Mouse (Mus musculus): ENCODE results near the gene Fam173a. TPM values are rescaled to one million over a fixed set of nuclear protein-coding genes. Genes with fewer than 3 reads are reported as not detected.

Gene Fam173a
- 10 to 100 TPM; 78.0 to 89.1 TPM for total RNA-seq (2021)
- long read RNA-seq, experiment 1, transcript Fam173a-201 (5 exons, 1,321 nt), result major isoform, 13 of 17 reads
- long read RNA-seq, experiment 1, partial matches to known transcripts, result 0 of 17 reads
- long read RNA-seq, experiment 1, other reads (novel, unspliced or antisense), result 2 of 17 reads
- long read RNA-seq, experiment 2, transcript Fam173a-201 (5 exons, 1,321 nt), result major isoform, 72 of 87 reads
- long read RNA-seq, experiment 2, transcript Fam173a-205 (3 exons, 1,886 nt), result minor isoform, 8 of 87 reads
- long read RNA-seq, experiment 2, partial matches to known transcripts, result 0 of 87 reads
- long read RNA-seq, experiment 2, other reads (novel, unspliced or antisense), result 4 of 87 reads

DNA sequence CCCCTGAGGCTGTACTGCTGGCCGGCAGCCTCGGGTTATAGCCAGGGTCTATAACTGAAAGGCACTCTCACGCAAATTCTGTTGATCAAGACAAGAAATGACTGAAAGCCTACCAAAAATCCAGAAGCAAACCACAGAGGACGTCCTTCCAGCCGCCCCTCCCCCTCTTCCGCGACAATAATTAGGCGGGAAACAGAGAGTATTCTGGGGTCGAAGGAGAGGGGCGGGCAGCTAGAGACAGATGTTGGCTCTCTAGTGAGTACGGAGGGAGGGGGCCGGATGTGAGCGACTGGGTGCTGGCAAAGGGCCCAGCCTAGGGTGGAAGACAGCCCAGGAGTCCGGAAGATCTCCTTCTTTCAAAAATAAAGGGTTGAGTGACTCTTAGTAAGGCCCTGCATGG is at the start of gene Fam173a:
Gene Fam173a (minus strand): TSS at position 287 of the 400 bp plus-strand sequence.
- peak; percentile 57 to 61 for DNase-seq (ENCODE audit: low spot score in 2 of 2)

DNA sequence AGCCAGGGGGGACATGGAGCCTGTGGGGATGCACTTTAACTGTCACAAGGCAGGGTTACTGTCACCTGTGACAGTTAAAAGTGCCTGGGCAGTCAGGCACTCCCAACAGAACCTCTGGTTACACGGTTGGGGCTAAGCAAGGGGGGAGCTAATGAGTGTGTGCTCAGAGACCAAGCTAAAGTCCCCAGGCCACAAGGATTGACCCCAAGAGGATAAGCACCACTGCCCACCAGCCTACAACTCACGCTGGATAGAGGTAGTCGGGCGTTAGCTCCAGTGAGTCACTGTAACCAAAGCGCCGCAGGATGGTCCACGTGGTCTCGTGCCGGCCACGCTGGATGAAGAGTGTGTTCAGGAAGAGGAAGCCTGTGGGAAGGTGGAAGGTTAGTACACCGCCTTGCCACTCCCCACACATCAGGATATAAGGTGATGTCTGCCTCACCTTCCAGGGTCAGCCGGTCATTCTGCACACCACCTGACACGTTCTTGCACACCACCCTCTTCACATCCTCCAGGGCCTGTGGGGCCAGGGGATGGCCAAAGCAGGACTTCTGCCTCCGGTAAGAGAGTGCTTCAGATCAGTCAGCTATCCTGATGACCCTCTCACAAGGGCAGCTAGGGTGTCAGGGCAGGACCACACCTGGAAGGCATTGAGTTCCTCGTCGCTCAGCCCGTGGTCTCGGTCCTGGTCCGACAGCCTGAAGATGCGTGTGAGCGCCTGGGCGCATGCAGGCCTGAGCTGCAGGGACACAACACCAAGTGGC is 48.6 kb upstream of the Fam173a start, which contains the start of gene Gm20683:
Gene Gm20683 (minus strand): TSS at position 647 of the 764 bp plus-strand sequence.
- no peak for DNase-seq (ENCODE audit: low spot score in 2 of 2)

DNA sequence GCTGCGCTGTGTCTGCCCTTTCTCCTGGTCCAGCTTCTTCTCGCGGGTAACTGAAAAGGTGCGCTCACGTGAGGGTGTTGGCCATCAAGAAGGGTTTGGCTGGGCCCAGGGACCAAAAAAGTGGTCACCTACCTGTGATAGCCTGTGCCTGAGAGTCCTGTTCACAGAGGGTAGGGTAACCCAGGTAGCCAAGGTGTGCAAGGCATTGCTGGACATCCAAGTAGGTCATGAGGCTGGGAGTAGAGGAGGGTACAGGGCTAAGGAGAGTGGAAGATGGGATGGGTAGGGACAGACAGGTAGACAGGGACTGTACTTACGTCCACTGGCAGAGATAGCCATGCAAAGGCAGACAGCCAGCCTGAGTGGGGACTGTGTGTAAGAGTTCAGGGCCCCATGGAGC is 47.8 kb upstream of the Fam173a start:
- DNase-seq (ENCODE audit: low spot score in 2 of 2), result no peak

DNA sequence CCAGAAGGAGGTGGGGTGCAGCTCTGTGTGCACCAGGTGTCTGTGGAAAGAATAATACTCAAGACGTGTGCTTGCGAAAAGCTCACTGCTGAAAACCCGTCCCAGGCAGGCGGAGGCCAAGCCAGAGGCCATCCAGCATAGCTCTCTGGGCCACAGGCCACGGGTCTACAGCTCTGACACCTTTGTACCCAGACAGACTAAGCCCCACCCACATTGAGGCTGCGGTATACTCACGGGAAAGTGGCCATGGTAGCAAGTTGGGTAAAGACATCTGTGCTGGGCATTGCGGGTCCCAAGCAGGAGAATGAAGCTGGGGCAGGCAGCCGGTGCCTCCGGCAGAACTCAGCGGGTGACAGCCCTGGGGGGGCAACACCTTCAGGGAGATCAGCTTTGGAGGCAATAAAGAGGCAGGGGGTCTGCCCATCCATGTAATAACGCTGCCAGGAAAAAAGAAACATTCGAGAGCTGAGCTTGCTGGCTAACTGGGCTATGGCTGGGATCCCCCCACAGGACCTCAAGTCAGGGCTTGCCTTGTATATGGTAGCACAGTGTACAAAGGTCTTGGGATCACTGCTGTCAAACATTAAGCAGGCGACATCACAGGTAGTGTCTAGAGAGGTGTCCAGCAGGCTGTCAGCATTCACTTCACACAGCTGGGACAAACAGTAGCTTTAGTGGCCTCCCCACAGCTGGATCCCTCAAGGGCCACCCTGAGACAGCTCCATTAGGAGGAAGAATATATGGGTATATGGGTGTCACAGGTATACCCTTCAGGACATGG is 46.9 kb upstream of the Fam173a start:
- DNase-seq (ENCODE audit: low spot score in 2 of 2), result no peak

DNA sequence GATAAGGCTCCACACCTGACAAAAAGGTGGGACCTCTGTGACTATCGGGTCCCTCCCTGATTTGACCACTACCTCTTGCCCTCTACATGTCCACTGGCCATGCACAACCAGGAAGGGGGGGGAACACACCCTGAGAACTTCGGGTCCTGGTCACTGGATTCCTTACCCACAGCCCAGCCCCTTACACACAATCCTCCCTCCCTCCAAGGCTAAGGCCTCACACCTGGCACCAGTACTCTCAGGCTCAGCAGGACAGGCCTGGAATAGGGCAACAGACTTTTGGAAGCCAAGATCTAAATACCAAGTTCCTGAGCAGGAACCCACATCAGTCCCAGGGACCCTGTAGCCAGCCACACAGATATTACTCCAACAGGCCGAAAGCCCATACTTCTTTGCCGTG is 46.2 kb upstream of the Fam173a start:
- no peak for DNase-seq (ENCODE audit: low spot score in 2 of 2)

DNA sequence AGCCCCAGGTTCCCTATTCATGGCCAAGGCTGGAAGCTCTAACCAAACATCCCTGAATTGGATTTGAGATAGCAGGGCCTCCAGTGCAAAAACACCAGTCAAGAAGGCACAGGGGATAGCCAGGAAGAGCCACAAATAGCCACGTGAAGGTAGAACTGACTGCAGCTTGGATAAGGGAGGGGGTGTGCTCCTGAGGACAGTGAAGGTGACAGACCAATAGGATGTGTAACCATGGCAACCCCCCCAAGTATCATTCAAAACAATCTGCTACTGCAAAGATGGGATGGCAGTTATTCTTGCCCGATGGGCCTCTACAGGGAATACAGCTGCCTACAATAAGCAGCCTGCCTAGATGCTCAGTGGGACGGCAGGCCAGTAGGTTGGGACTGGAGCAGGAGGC is 44.8 kb upstream of the Fam173a start:
- no peak for DNase-seq (ENCODE audit: low spot score in 2 of 2)

DNA sequence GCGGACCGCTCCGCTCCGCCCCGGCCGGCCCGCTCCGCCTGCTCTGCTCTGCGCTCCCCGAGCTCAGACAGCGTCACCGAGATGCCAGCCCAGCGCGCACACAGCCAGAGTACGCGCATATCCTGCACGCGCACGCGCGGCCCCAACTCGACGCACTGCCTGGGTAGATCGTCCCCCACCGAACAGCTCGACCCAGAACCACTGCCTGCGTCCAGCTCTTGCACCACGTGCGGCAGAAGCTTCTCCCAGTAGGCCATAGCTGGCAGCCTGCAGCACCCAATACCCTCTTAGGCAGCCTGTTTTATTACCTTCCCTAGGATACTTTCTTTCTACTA is 44.3 kb upstream of the Fam173a start, which contains the start of gene Rhbdl1:
Gene Rhbdl1 (minus strand): TSS at position 220 of the 335 bp plus-strand sequence.
- peak; percentile 68 to 77 for DNase-seq (ENCODE audit: low spot score in 2 of 2)

DNA sequence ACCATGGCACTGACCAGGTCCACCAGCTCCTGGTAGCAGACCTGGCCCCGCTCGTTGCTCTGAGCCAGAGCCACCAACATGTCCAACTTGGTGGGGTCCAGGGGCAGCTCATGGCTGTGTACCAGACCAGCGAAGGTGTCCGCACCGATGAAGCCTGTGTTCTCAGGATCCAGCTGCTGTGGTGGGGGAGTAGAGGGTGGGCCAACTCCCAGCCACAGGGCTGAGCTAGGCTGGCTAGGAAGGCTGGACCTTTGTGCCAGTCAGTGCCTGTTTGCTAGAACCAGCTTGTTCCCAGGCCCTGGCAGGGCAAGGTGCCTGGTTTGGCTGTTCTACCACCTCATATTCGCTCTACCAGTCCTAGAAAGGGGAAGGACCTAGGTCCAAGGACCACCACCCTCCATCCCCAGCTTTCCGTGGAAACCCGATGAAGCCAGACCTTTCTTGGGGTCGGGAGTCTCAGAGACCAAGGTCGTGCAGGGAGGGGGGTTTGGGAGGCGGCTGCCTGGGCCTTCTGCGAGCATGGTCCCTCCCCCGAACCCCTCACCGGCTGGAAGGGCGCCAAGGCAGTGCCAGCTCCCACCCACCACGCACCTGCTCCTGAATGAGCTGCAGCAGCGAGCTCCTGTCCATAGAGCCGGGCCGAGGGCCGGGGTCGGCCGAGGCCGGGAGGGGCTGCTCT is 43.8 kb upstream of the Fam173a start:
- DNase-seq (ENCODE audit: low spot score in 2 of 2), result no peak

DNA sequence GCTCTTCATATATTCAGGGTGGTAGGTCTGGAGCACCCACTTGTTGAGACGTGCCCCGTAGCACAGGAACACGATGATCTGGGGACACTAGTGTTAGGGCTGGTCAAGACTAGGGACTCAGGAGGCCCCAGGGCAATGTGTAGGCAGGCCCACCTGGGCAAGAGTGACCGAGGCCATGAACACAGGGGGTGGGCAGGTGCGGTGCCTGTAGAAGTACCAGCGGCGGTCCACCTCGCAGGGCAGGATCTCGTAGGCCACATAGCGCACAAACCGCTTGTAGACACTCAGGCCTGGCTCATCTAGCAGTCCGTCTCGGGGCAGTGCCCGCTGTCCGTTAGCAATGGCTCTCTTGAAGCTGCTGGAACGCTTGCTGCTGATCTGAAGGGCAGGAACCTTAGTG is 43.1 kb upstream of the Fam173a start:
- no peak for DNase-seq (ENCODE audit: low spot score in 2 of 2)

DNA sequence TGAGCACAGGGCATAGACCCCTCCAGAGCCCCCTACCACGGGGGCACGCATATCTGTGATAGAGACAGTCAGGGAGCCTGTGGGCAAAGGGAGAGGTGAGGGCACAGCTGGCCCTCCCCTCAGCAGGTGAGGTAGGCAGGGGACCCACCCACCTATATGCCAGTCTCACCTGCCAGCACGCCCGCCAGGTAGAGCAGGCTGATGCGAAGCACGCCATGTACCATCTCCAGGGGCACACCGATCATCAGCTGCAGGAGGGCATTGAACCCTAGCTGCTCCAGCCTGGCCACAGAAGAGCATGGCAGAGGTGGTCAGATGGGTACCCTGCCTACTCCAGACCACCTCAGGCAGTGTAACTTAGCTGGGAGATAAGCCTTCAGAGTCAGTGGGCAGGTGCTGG is 42.6 kb upstream of the Fam173a start:
- DNase-seq (ENCODE audit: low spot score in 2 of 2), result no peak

DNA sequence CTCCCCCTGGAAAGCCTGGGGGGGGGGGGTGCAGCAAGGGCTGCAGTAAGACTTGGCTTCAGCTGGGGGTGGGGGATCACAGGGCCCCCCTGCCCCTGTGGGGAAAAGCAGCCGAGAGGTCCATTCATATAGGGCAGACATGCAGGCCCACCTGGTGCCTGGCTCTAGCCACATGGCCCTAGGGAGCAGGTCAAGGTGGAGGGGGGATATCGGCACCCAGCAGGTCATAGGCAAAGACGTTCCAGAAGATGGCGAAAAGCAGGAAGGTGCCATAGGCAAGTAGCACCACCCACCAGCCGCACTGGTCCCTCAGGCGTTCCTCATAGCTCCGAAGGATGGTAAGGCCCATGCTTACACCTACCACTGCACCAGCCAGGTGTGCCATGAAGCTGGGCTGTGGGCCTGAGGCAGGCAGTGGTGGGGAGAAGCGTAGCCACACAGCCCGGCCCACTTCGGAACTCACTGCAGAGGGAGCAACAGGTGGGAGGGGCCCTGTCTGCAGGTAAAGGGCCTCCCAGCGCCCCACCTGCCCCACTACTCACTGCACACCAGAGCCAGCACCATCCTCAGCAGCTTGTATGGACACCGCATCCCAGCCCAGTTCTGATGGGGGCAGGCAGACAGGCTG is 42.0 kb upstream of the Fam173a start:
- no peak for DNase-seq (ENCODE audit: low spot score in 2 of 2)

DNA sequence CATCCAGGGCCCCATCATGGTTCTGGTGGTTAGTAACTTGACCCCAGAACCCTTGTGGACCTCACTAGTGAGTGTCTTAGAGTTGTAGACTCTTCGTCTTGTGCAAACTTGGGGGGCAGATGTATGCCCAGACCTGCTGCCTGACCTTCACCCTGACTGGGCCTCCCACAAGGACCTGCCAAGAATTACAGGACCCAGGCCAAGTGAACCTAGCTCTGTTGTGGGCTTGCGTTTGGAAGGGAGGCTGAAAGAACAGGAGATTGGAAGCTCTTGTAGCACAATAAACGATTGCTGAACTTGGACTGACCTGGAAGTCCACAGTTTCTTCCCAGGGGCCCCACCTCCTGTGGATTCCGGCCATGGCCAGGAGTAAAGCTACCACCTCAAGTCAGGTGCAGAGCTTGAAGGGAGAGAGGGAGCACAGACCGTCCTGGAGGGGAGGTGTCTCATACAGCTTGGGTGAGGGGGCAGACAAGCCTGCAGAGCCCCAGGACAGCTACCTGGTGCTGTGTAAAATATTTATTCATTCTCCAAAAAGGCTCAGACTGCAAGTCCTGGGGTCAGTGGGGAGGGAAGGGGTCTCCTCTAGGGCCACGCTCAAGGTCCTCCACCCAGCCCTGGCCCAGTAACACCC is 41.4 kb upstream of the Fam173a start:
- DNase-seq (ENCODE audit: low spot score in 2 of 2), result no peak

DNA sequence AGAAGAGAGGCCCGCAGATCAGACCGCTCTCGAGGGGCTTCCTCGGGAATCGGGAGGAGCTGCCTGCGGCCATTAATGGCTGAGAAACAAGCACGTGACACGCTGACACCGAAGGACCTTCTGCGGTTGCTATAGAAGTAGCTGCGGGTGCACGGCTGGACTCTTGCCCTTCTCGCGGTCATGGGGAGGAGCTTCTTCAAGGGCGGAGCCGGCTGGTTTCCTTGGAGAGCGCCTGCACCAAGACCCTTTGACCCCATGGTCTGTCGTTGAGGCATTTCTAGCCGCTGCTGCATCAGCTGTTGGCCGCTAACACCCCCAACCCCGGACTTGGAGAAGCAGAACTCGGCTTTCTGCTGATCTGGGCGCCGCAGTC is 40.6 kb upstream of the Fam173a start, which contains the start of gene Stub1:
Gene Stub1 (minus strand): TSS at position 114 of the 373 bp plus-strand sequence.
- peak; percentile 85 to 88 for DNase-seq (ENCODE audit: low spot score in 2 of 2)

DNA sequence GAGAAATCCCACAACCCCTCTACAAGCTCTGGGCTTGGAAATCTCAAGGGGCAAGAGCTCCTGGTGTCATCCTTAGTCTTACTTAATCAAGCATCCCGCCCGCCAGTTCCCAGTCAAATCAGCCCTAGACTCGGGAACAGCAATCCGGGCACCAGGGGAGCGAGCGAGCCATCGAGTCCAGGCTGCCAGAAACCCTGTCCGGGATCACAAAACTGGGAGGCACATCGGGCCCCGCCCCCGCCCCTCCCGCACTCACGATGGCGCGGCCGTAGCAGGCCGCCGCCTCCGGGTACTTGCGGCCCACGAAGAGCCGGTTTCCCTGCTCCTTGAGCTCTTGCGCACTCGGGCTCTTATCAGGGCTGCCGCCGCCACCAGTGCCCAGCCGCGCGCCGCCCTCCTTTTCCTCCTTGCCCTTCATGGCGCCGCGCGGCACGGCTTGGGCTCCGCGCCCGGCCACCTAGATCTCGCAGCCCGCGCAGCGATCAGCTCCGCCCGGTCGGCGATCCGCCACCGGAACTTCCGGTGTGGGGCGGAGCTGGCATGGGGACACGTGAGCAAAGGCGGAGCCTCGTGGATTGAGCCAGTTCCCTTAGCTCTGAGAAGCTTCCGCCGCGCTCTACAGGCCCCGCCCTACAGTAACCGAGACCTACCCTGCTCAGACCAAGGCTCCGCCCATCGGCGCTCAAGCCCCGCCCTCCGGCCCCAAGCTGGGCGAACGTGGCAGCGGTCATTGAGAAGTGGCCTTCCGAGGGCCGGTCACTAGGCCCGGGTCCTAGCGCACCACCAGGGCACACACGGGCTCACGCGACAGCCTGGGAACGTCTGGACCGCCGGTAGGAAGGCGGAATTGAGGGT is 40.0 kb upstream of the Fam173a start:
- DNase-seq (ENCODE audit: low spot score in 2 of 2), result peak; percentile 99

DNA sequence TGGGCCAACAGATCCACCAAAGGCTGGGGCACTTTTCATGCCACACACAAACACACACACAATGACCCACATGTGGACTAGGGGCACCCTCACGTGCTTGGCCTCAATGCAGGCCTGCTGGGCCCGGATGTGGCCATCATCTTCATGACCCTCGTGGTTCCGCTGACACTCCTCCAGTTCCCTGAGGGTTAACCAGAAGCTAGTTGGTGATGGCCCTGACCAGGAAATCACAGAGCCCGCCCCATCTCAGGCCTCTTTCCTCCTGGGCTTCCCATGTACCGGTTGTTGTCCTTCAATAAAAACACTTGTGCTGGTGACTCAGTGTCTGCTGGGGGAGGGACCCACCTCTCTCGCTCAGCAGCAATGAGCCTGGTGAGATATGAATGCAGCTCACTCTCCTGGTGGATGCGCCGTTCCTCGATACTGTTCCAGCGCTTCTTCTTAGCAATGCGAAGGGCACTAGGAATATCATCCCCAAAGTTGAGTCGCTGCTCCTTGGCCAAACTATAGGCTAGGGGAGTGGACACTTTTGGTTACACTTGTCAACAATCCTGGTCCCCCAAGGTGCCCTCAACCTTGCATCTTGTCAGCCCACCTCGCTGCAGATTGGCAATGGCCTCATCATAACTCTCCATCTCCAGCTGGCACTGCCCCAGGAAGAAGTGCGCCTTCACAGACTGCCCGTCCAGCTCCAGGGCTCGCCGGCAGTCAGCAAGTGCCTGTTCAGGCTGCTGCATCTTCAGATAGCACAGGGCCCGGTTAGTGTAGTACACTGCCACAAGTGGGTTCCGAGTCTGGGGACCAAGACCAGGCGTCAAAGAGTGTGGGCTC is 39.0 kb upstream of the Fam173a start:
- no peak for DNase-seq (ENCODE audit: low spot score in 2 of 2)

DNA sequence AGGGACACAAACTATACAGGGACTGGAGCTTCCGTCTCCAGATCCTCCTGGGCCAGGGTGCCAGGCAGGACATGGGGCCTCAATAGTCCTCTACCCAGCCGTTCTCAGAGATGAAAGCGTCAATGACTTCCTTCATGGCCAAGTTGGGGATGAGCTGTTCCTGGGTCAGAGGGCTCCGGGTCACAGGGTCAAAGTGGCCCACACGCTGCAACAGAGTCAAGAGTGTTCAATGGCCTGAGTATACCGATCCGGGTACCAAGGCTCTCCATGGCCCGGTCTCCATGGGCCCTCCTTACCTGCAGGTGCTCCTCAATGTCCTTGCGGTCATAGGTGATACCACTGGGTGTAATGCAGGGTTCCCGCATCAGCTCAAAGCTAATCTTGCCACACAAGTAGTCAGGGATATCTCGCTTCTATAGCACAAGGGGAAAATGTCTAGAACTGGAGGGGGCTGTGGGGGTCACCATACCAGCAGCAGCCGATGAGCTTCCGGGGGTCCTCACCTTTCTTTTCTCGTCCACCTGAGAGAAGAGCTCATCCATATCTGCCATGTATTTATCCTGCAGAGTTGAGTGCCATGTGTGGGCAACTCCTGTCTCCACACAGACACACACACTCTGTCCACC is 38.2 kb upstream of the Fam173a start:
- DNase-seq (ENCODE audit: low spot score in 2 of 2), result no peak

DNA sequence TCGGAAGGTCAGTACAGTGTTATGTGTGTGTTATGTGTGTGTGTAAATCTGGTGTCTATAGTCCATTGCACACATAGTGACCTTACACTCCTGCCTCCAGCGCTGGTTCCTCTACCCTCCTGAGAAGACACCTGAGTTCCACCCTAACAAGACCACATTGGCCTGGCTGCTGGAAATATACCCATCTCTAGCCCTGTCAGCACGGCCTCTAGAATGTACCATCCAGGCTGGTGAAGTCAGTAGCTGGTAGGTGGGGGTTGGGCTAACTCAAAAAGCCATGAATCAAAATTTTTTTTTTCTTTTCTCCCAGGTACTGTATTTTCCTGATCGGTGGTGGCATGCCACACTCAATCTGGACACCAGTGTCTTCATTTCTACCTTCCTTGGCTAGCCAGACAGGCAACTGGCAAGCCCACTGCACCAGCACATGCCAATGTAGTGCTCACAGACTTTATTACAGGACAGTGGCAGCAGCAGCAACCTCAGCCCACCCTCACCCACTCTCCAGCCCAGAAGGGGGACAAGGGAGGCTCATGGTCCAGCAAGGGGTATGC is 37.6 kb upstream of the Fam173a start:
- no peak for DNase-seq (ENCODE audit: low spot score in 2 of 2)

Measured in adrenal gland, adult 18-20 months (tissue).